Mouse (Mus musculus) midbrain, embryonic 10.5 days (tissue): ENCODE data around the gene Spty2d1. TPM values are rescaled to one million over a fixed set of nuclear protein-coding genes. Genes with fewer than 3 reads are reported as not detected.
A peak's percentile ranks its signal among the peaks of the same experiment; 100 is the strongest.
"Not testable (repeated sequence)": the region's sequence is repeated elsewhere in the genome, so short reads cannot be mapped to it uniquely, and the experiment has no call there.

Experiments
- DNase-seq: peaks from one replicate; pipeline ENCODE4 v3.0.0-alpha.2; 2017; ENCODE audit warnings: low spot score
- H3K27ac ChIP-seq: fragments of 300-500 bp; sonication (generic); replicated peaks from 2 replicates; pipeline ENCODE4 v1.5.1; 2016; ENCODE audit warnings: mild to moderate bottlenecking
- H3K27me3 ChIP-seq: fragments of 300-500 bp; sonication (generic); 2 replicates; pipeline ENCODE4 v1.6.1; 2016; ENCODE audit warnings: low read depth, mild to moderate bottlenecking; ENCODE audit not compliant: poor library complexity, severe bottlenecking
- H3K36me3 ChIP-seq: fragments of 300-500 bp; sonication (generic); 2 replicates; pipeline ENCODE4 v1.6.1; 2016; ENCODE audit warnings: mild to moderate bottlenecking, moderate library complexity
- H3K4me1 ChIP-seq: fragments of 300-500 bp; sonication (generic); 2 replicates; pipeline ENCODE4 v1.6.1; 2016
- H3K4me3 ChIP-seq: fragments of 300-500 bp; sonication (generic); 2 replicates; pipeline ENCODE4 v1.5.1; 2016; ENCODE audit warnings: mild to moderate bottlenecking, moderate library complexity
- H3K9me3 ChIP-seq: fragments of 300-500 bp; sonication (generic); replicated peaks from 2 replicates; pipeline ENCODE4 v1.6.1; 2016; ENCODE audit warnings: mild to moderate bottlenecking
- WGBS: fragments of 180-500 bp; shearing (Covaris S2); methylation state at CpG from one replicate; pipeline ENCODE4 v1.1.7; 2016; 5-methylcytosine and 5-hydroxymethylcytosine counted together
- polyA plus RNA-seq: library from polyadenylated mRNA; unstranded; fragments of >200 nt; fragmentation: Nextera tagmentation; extraction: Ambion mirVana; gene quantifications from 2 replicates; pipeline ENCODE4 v1.2.1, GENCODE M21; 2016

Spty2d1 gene
- polyA plus RNA-seq, 1 experiment from 2014 or later = 11.1 TPM

DNA sequence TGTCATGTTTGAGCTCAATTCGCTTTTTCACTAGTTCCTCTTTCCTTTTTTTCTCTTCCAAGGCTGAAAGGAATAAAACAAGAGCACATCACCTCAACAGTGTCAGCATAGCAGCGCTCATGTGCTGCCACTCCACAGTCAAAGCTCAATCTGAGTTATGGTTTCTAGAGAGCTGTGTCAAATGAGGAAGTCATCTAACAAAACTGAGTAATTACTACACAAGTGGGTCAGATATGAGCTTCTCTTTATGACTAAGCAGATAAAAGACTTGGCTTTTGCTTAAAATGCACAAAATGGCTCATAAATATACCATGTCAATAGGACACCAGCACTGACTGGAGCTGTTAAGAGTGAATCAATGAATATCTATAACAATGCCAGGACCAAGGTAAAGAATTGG is 9.3 kb downstream of the Spty2d1 start:
- DNase-seq = no peak
- peaks cover 56% of the 10 kb centered on the region for H3K36me3 ChIP-seq
- no peaks in the 10 kb centered on the region for H3K27me3 ChIP-seq
- peaks cover 25% of the 10 kb centered on the region for H3K4me1 ChIP-seq
- H3K4me3 ChIP-seq = no peak overlapping the region
- WGBS = 91% methylated on average over 2 of the region's 2 CpGs
- no peaks in the 10 kb centered on the region for H3K9me3 ChIP-seq
- H3K27ac ChIP-seq = no peak overlapping the region

GRCm38 (mm10) chr7:46997644-46998395 is 10.4 kb downstream of the Spty2d1 start:
- Histone ChIP-seq H3K27me3 (no peaks in the 10 kb centered on the region), H3K9me3 (no peaks in the 10 kb centered on the region), H3K4me3 (no peak overlapping the region), H3K4me1 (peaks cover 15% of the 10 kb centered on the region), H3K27ac (no peak overlapping the region), H3K36me3 (peaks cover 67% of the 10 kb centered on the region)
- WGBS = 91% methylated on average over 21 of the region's 21 CpGs
- DNase-seq = no peak

DNA sequence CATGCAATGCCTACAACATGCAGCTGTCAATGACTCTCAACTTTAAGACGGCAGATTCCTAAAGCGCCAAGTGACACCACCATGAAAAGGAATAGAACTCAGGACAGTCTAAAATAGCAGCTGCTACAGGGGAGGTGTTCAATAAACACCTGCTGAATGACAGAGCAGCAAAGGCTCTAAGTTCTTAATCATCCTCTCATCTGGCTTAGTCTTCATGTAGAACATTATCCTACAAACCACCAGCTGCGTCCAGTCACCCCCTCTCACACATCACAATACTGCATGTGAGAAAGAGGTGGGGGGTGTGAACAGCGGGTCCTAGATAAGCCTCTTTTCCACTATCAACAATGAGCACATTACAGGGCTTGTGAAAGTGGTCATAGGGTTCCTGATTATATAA is 11.2 kb downstream of the Spty2d1 start:
- H3K36me3 ChIP-seq = peaks cover 75% of the 10 kb centered on the region
- no peak for DNase-seq

GRCm38 (mm10) chr7:46995558-46995957 is 12.7 kb downstream of the Spty2d1 start:
- no peaks in the 10 kb centered on the region for H3K9me3 ChIP-seq
- H3K36me3 ChIP-seq = peaks cover 88% of the 10 kb centered on the region
- H3K27me3 ChIP-seq = no peaks in the 10 kb centered on the region
- peaks cover 2% of the 10 kb centered on the region; the same call in 1 of the 2 replicates for H3K4me1 ChIP-seq
- no peak for DNase-seq
- no peak overlapping the region for H3K27ac ChIP-seq
- H3K4me3 ChIP-seq = no peak overlapping the region
- WGBS = 95% methylated on average over 3 of the region's 3 CpGs

More for the DNA sequence above, 11.2 kb downstream of the Spty2d1 start:
- Histone ChIP-seq H3K27ac (no peak overlapping the region), H3K4me1 (peaks cover 7% of the 10 kb centered on the region), H3K9me3 (no peaks in the 10 kb centered on the region), H3K4me3 (no peak overlapping the region), H3K27me3 (no peaks in the 10 kb centered on the region)
- 92% methylated on average over 4 of the region's 4 CpGs for WGBS

GRCm38 (mm10) chr7:46993079-46993478 is 15.1 kb downstream of the Spty2d1 start:
- DNase-seq = no peak
- Histone ChIP-seq H3K9me3 (no peaks in the 10 kb centered on the region), H3K4me3 (no peak overlapping the region), H3K4me1 (no peaks in the 10 kb centered on the region), H3K27me3 (no peaks in the 10 kb centered on the region), H3K36me3 (peaks cover 75% of the 10 kb centered on the region), H3K27ac (no peak overlapping the region)
- WGBS = 89% methylated on average over 8 of the region's 8 CpGs

GRCm38 (mm10) chr7:46989387-46989786 is 18.8 kb downstream of the Spty2d1 start:
- 81% methylated on average over 4 of the region's 4 CpGs for WGBS
- H3K36me3 ChIP-seq = peaks cover 39% of the 10 kb centered on the region
- H3K4me3 ChIP-seq, H3K27ac ChIP-seq, H3K9me3 ChIP-seq, DNase-seq, H3K27me3 ChIP-seq, H3K4me1 ChIP-seq: not testable (repeated sequence)

DNA sequence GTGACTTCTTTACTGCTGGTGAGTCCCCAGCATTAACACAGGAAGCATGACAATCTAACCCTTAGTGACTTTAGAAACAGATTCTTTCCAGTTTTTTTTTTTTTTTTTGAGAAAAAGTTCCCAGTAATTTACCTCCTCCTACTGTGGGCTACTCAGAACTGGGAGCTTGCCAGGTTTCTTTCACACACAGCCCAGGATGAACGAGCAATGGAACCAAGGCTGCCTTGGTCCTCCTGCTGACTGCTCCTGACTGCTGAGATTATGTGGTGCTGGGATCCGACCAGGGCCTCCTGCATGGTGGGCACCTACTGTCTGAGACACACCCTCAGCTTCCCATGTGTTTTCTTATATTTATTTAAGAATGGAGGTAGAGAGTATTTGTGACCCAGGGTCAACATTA is 21.1 kb downstream of the Spty2d1 start:
- Histone ChIP-seq H3K27ac (no peak overlapping the region), H3K36me3 (peaks cover 16% of the 10 kb centered on the region), H3K4me3 (no peak overlapping the region), H3K27me3 (no peaks in the 10 kb centered on the region), H3K4me1 (peaks cover 5% of the 10 kb centered on the region), H3K9me3 (no peaks in the 10 kb centered on the region)
- 72% methylated on average over 2 of the region's 2 CpGs for WGBS
- DNase-seq = no peak

GRCm38 (mm10) chr7:46986646-46987045 is 21.6 kb downstream of the Spty2d1 start:
- H3K4me3 ChIP-seq = no peak overlapping the region
- no peaks in the 10 kb centered on the region for H3K9me3 ChIP-seq
- H3K27ac ChIP-seq = no peak overlapping the region
- H3K4me1 ChIP-seq = peaks cover 5% of the 10 kb centered on the region
- DNase-seq = peak; percentile 18
- H3K27me3 ChIP-seq = no peaks in the 10 kb centered on the region
- H3K36me3 ChIP-seq = peaks cover 11% of the 10 kb centered on the region
- WGBS = 71% methylated on average over 5 of the region's 5 CpGs

GRCm38 (mm10) chr7:46985718-46986505 is 22.3 kb downstream of the Spty2d1 start:
- DNase-seq = no peak
- no peaks in the 10 kb centered on the region for H3K9me3 ChIP-seq
- 69% methylated on average over 8 of the region's 8 CpGs for WGBS
- peaks cover 5% of the 10 kb centered on the region for H3K4me1 ChIP-seq
- H3K36me3 ChIP-seq = peaks cover 5% of the 10 kb centered on the region; the same call in 1 of the 2 replicates
- no peaks in the 10 kb centered on the region for H3K27me3 ChIP-seq
- H3K4me3 ChIP-seq = no peak overlapping the region
- no peak overlapping the region for H3K27ac ChIP-seq

- no peaks in the 10 kb centered on the region for H3K36me3 ChIP-seq
- 93% methylated on average over 3 of the region's 3 CpGs for WGBS
- H3K4me1 ChIP-seq = peaks cover 5% of the 10 kb centered on the region
- no peaks in the 10 kb centered on the region for H3K27me3 ChIP-seq
- no peak within 1 kb of the TSS for H3K27ac ChIP-seq
- H3K4me3 ChIP-seq = no peak within 1 kb of the TSS
- no peaks in the 10 kb centered on the region for H3K9me3 ChIP-seq
- no peak for DNase-seq
Measured at GRCm38 (mm10) chr7:46983280-46983679, 24.9 kb downstream of the Spty2d1 start, which contains the start of gene Gm9999. Gm9999 (plus strand) TSS chr7:46983580.

DNA sequence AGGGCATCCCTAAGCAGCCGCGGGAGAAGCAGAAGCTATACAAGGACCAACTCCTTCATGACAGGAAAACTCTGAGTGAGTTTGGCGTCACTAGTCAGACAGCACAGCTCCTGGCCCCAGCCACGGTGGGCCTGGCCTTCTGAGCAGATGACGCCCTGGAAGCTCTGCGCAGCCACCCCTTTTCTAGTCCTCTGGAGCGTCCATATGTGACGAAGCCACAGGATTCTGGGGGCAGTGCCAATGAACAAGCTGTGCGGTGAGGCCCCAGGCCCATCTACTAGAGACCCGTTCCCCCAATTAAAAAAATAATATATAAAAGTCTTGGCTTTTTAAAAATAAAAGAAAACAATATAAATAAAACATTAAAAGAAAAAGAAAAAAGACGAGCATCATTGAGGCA is 32.8 kb downstream of the Spty2d1 start:
- no peak overlapping the region for H3K27ac ChIP-seq
- H3K4me1 ChIP-seq = no peaks in the 10 kb centered on the region
- H3K36me3 ChIP-seq = no peaks in the 10 kb centered on the region
- no peak overlapping the region for H3K4me3 ChIP-seq
- 89% methylated on average over 11 of the region's 11 CpGs for WGBS
- H3K9me3 ChIP-seq = no peaks in the 10 kb centered on the region; the same call in 1 of the 2 replicates
- no peaks in the 10 kb centered on the region for H3K27me3 ChIP-seq
- DNase-seq = no peak

DNA sequence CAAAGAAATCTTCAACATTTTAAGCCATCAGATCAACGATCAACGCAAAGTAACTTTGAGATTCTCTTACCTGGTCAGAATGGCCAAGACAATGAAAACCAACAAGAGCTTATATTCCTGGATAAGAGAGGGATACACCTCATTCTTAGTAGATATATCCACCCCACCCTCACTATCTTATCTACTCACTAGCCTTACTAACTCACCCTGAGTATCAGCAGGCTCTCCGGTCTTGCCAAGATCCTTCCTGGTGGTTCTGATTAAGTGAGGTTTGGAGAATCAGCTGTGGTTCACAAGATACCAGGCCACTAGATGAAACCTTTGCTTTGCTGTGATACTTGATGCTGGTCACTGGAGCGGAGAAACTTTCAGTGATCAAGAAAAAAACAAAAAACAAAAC is 33.6 kb downstream of the Spty2d1 start:
- no peak overlapping the region for H3K27ac ChIP-seq
- H3K36me3 ChIP-seq = no peaks in the 10 kb centered on the region
- DNase-seq = no peak
- WGBS = 91% methylated on average over 4 of the region's 4 CpGs
- H3K9me3 ChIP-seq = no peaks in the 10 kb centered on the region; the same call in 1 of the 2 replicates
- H3K4me1 ChIP-seq = no peaks in the 10 kb centered on the region
- H3K4me3 ChIP-seq = no peak overlapping the region
- H3K27me3 ChIP-seq = no peaks in the 10 kb centered on the region

DNA sequence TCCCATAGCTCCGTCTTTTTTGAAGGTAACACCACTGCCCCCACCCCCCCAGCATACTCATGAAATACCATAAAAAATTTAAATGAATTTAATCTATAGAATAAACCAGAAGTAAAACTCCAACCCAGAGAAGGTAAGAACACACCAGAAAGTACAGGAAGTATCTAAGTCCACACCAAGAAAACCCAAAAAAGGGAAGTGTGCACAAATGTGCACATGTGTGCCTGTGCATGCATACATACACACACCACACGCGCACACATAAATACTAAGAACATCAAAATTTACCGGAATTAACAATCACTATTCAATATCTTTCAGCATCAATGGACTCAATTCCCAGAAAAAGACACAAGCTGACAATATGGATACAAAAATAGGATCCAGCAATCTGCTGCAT is 38.3 kb downstream of the Spty2d1 start:
- Histone ChIP-seq H3K36me3 (no peaks in the 10 kb centered on the region), H3K4me3 (no peak overlapping the region), H3K4me1 (no peaks in the 10 kb centered on the region), H3K27ac (no peak overlapping the region), H3K9me3 (no peaks in the 10 kb centered on the region; the same call in 1 of the 2 replicates), H3K27me3 (no peaks in the 10 kb centered on the region)
- DNase-seq = no peak
- WGBS = 92% methylated on average over 4 of the region's 4 CpGs
